Mouse (Mus musculus) megakaryocyte, embryonic 14.5 days (primary cell): ENCODE data around the gene Tcp11x2. TPM values are rescaled to one million over a fixed set of nuclear protein-coding genes. Genes with fewer than 3 reads are reported as not detected.

Experiments
- H3K27me3 ChIP-seq: replicated peaks from 2 replicates; pipeline ENCODE3; 2012; ENCODE audit warnings: inconsistent platforms
- H3K36me3 ChIP-seq: replicated peaks from 2 replicates; pipeline ENCODE3; 2012; ENCODE audit warnings: low read length, inconsistent platforms, mixed read lengths
- H3K4me1 ChIP-seq: 2 replicates; pipeline ENCODE4 v1.6.1; 2012; ENCODE audit warnings: inconsistent platforms
- H3K4me3 ChIP-seq: replicated peaks from 2 replicates; pipeline ENCODE3; 2012; ENCODE audit warnings: moderate library complexity, mild to moderate bottlenecking, inconsistent platforms
- H3K9me3 ChIP-seq: 2 replicates; pipeline ENCODE4 v1.6.1; 2012; ENCODE audit warnings: inconsistent platforms
- FLI1 ChIP-seq: IDR thresholded peaks from 2 replicates; pipeline ENCODE4 v1.6.1; 2012; ENCODE audit warnings: low read length, inconsistent platforms, mixed read lengths
- GATA1 ChIP-seq: IDR thresholded peaks from 3 replicates; pipeline ENCODE4 v1.6.1; 2012; ENCODE audit warnings: mixed read lengths, low read length, inconsistent platforms, borderline replicate concordance
- polyA plus RNA-seq: library from polyadenylated mRNA; stranded (reverse); fragments of >175 nt; gene quantifications from 2 replicates; pipeline ENCODE4 v1.2.3, GENCODE M21; 2012; ENCODE audit warnings: low replicate concordance; ENCODE audit not compliant: insufficient read depth

Gene Tcp11x2
- polyA plus RNA-seq = not detected in 2 replicates

- no peak within 1 kb of the TSS for H3K4me3 ChIP-seq
- H3K4me1 ChIP-seq = no peaks in the 10 kb centered on the region
- no peaks in the 10 kb centered on the region for H3K36me3 ChIP-seq
- no peaks in the 10 kb centered on the region for H3K9me3 ChIP-seq
- peaks cover 8% of the 10 kb centered on the region for H3K27me3 ChIP-seq
- TF ChIP-seq GATA1 (no peak), FLI1 (no peak)
These were observed at the start of gene Tcp11x2 for GRCm38 (mm10) chrX:135693633-135694032. TSS of gene Tcp11x2 (minus strand) at chrX:135693790.

GRCm38 (mm10) chrX:135743056-135743355, 49.4 kb upstream of the Tcp11x2 start:
- peaks cover 4% of the 10 kb centered on the region for H3K27me3 ChIP-seq
- TF ChIP-seq GATA1 = no peak
- TF ChIP-seq FLI1 = no peak
- H3K4me3 ChIP-seq = peak overlapping the region; percentile 93
- H3K4me1 ChIP-seq = 0 out of 2 replicates have a peak, but pooled peaks cover 6% of the 10 kb centered on the region
- H3K9me3 ChIP-seq = peaks cover 4% of the 10 kb centered on the region; the same call in 1 of the 2 replicates
- peaks cover 19% of the 10 kb centered on the region for H3K36me3 ChIP-seq

- Histone ChIP-seq H3K4me3 (peak within 1 kb of the TSS; percentile 93), H3K4me1 (0 out of 2 replicates have a peak, but pooled peaks cover 6% of the 10 kb centered on the region), H3K27me3 (peaks cover 4% of the 10 kb centered on the region), H3K9me3 (peaks cover 4% of the 10 kb centered on the region; the same call in 1 of the 2 replicates), H3K36me3 (peaks cover 15% of the 10 kb centered on the region)
- TF ChIP-seq FLI1 (no peak), GATA1 (no peak)
These were observed 48.9 kb upstream of the Tcp11x2 start, which contains the start of the genes Armcx5 and Gprasp1 for GRCm38 (mm10) chrX:135742304-135743055. TSS of gene Armcx5 (plus strand) at chrX:135742733. TSS of gene Gprasp1 (plus strand) at chrX:135742733.

- Histone ChIP-seq H3K36me3 (no peaks in the 10 kb centered on the region), H3K9me3 (peaks cover 4% of the 10 kb centered on the region; the same call in 1 of the 2 replicates), H3K4me1 (0 out of 2 replicates have a peak, but pooled peaks cover 6% of the 10 kb centered on the region), H3K27me3 (peaks cover 11% of the 10 kb centered on the region), H3K4me3 (no peak overlapping the region)
- TF ChIP-seq GATA1 (no peak), FLI1 (no peak)
These were observed 45.3 kb upstream of the Tcp11x2 start for GRCm38 (mm10) chrX:135738730-135739520.

GRCm38 (mm10) chrX:135725161-135725560, 31.6 kb upstream of the Tcp11x2 start, which contains the start of gene Tmsb15a:
TSS of gene Tmsb15a (minus strand) at chrX:135725261.
- H3K27me3 ChIP-seq = peaks cover 13% of the 10 kb centered on the region
- H3K9me3 ChIP-seq = no peaks in the 10 kb centered on the region
- TF ChIP-seq GATA1 (no peak), FLI1 (no peak)
- no peaks in the 10 kb centered on the region for H3K4me1 ChIP-seq
- H3K36me3 ChIP-seq = no peaks in the 10 kb centered on the region
- no peak within 1 kb of the TSS for H3K4me3 ChIP-seq

GRCm38 (mm10) chrX:135712845-135713244, 19.3 kb upstream of the Tcp11x2 start:
- TF ChIP-seq GATA1 = no peak
- no peak for TF ChIP-seq FLI1
- Histone ChIP-seq H3K4me1 (no peaks in the 10 kb centered on the region), H3K4me3 (no peak overlapping the region), H3K36me3 (no peaks in the 10 kb centered on the region), H3K27me3 (peaks cover 7% of the 10 kb centered on the region), H3K9me3 (no peaks in the 10 kb centered on the region)

- TF ChIP-seq GATA1 (no peak), FLI1 (no peak)
- no peaks in the 10 kb centered on the region for H3K4me1 ChIP-seq
- H3K9me3 ChIP-seq = no peaks in the 10 kb centered on the region
- no peaks in the 10 kb centered on the region for H3K36me3 ChIP-seq
- peaks cover 2% of the 10 kb centered on the region for H3K27me3 ChIP-seq
- H3K4me3 ChIP-seq = no peak overlapping the region
These were observed 10.8 kb upstream of the Tcp11x2 start for GRCm38 (mm10) chrX:135704349-135704748.

- Histone ChIP-seq H3K4me1 (no peaks in the 10 kb centered on the region), H3K4me3 (no peak overlapping the region), H3K27me3 (peaks cover 2% of the 10 kb centered on the region), H3K9me3 (no peaks in the 10 kb centered on the region), H3K36me3 (no peaks in the 10 kb centered on the region)
- no peak for TF ChIP-seq FLI1
- no peak for TF ChIP-seq GATA1
These were observed 9.5 kb upstream of the Tcp11x2 start for GRCm38 (mm10) chrX:135703111-135703510.

GRCm38 (mm10) chrX:135687802-135688201, 5.8 kb downstream of the Tcp11x2 start:
- peaks cover 7% of the 10 kb centered on the region for H3K27me3 ChIP-seq
- TF ChIP-seq FLI1 = no peak
- no peak for TF ChIP-seq GATA1
- H3K36me3 ChIP-seq = no peaks in the 10 kb centered on the region
- H3K4me3 ChIP-seq = no peak overlapping the region
- no peaks in the 10 kb centered on the region for H3K4me1 ChIP-seq
- peaks cover 15% of the 10 kb centered on the region for H3K9me3 ChIP-seq
